Mouse (Mus musculus) lung, embryonic 15.5 days (tissue): ENCODE measurements around the gene Akap6. TPM values are rescaled to one million over a fixed set of nuclear protein-coding genes. Genes with fewer than 3 reads are reported as not detected.

Experiments used
- ATAC-seq: fragments of 200-750 bp; cut with Nextera tagmentation; 2 replicates; pipeline ENCODE4 v1.8.0; 2017; ENCODE audit warnings: moderate number of reproducible peaks, borderline replicate concordance; ENCODE audit not compliant: low FRiP score, low TSS enrichment; ENCODE audit errors: extremely low read depth
- H3K27ac ChIP-seq: fragments of 300-500 bp; sonication (generic); 2 replicates; pipeline ENCODE4 v1.5.1; 2015; ENCODE audit warnings: moderate library complexity, mild to moderate bottlenecking, inconsistent platforms
- H3K27me3 ChIP-seq: fragments of 300-500 bp; sonication (generic); 2 replicates; pipeline ENCODE4 v1.6.1; 2015; ENCODE audit warnings: inconsistent platforms
- H3K36me3 ChIP-seq: fragments of 300-500 bp; sonication (generic); 2 replicates; pipeline ENCODE4 v1.6.1; 2015; ENCODE audit warnings: inconsistent platforms
- H3K4me1 ChIP-seq: fragments of 300-500 bp; sonication (generic); 2 replicates; pipeline ENCODE4 v1.6.1; 2015; ENCODE audit warnings: inconsistent platforms
- H3K4me2 ChIP-seq: fragments of 300-500 bp; sonication (generic); 2 replicates; pipeline ENCODE4 v1.6.1; 2015; ENCODE audit warnings: inconsistent platforms, mild to moderate bottlenecking, moderate library complexity
- H3K4me3 ChIP-seq: fragments of 300-500 bp; sonication (generic); 2 replicates; pipeline ENCODE4 v1.5.1; 2015; ENCODE audit warnings: mild to moderate bottlenecking, inconsistent platforms
- H3K9ac ChIP-seq: fragments of 300-500 bp; sonication (generic); 2 replicates; pipeline ENCODE4 v1.6.1; 2015; ENCODE audit warnings: inconsistent platforms
- H3K9me3 ChIP-seq: fragments of 300-500 bp; sonication (generic); 2 replicates; pipeline ENCODE4 v1.6.1; 2016; ENCODE audit warnings: inconsistent platforms
- WGBS: fragments of 180-500 bp; shearing (Covaris S2); methylation state at CpG from one replicate; pipeline ENCODE4 v1.1.7; 2015; 5-methylcytosine and 5-hydroxymethylcytosine counted together
- polyA plus RNA-seq: library from polyadenylated mRNA; unstranded; fragments of >200 nt; fragmentation: Nextera tagmentation; extraction: Ambion mirVana; gene quantifications from 2 replicates; pipeline ENCODE4 v1.2.1, GENCODE M21; 2015

Akap6 gene
- polyA plus RNA-seq, 1 experiment from 2014 or later: 0.89 TPM

DNA sequence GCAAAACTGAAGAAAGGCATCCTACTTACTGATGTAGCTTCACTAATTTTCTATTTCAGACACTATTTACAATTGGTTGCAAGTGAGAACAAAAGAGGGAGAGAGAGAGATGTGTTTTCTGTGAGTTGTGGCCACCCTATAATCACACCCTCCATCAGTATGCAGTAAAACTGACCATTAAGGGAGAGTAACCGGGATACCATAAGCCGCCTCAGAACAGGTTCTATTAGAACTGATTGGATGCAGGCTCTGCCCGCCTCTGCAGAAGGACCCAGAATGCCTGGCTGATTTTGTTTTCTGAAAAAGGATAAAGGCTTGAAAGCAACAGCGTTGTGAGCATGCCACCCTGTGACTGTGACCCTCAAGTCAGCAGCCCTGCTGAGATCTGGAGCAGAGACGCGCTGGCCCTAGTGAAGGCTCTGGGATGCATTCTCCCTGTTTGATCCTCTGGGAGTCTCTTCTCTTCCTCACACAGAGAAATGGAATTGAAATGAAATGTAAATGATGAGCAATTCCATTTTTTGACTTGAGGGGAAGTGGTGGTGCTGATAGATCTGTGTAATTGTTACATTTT lies 445.0 kb downstream of the Akap6 start:
- Histone ChIP-seq H3K9ac (no peak overlapping the region), H3K4me1 (no peaks in the 10 kb centered on the region), H3K27ac (no peak overlapping the region), H3K27me3 (no peaks in the 10 kb centered on the region; the same call in 1 of the 2 replicates), H3K36me3 (no peaks in the 10 kb centered on the region), H3K4me2 (no peak overlapping the region), H3K4me3 (no peak overlapping the region), H3K9me3 (no peaks in the 10 kb centered on the region)
- no peak for ATAC-seq
- WGBS: 84% methylated on average over 6 of the region's 6 CpGs

DNA sequence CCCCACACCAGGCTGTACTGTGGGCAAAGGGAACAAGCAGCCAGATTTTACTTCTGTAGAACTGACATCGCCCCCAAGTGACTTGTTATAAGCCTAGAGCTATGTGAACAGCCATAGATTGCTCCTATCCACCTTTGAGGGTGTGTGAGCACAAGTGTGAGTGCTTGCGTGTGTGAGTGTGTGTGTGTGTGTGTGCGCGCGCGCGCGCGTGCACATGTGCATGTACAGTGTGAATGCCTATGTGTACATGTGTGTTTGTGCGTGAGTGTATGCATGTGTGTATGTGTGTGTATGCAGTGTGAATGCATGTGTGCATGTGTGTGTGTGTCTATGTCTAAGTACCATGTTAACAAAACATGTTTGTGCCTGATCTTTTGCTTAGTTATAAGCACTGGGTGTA lies 445.6 kb downstream of the Akap6 start:
- Histone ChIP-seq H3K9me3 (no peaks in the 10 kb centered on the region), H3K27me3 (no peaks in the 10 kb centered on the region; the same call in 1 of the 2 replicates), H3K4me3 (no peak overlapping the region), H3K36me3 (no peaks in the 10 kb centered on the region), H3K4me2 (no peak overlapping the region), H3K9ac (no peak overlapping the region), H3K4me1 (no peaks in the 10 kb centered on the region), H3K27ac (no peak overlapping the region)
- ATAC-seq: no peak
- WGBS: 95% methylated on average over 10 of the region's 10 CpGs

DNA sequence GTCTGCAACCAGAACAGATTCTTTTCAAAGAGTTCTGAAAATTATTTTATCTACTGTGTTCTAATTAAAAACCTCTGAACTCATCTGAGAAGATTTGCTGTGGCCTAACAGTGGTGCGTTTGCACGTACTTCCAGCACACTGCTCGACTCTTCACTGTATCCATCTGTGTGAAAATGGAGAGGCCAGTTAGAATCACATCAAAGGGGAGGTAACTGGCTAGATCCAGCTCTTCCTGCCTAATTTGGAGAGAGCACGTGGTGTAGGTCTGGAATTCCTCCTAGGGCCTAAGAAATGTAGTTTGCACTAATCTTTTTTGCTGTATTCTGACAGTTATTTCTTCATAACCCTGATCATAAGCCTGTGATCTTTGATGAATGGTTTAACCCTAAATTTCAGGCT lies 446.3 kb downstream of the Akap6 start:
- Histone ChIP-seq H3K9ac (no peak overlapping the region), H3K27me3 (no peaks in the 10 kb centered on the region; the same call in 1 of the 2 replicates), H3K4me2 (no peak overlapping the region), H3K27ac (no peak overlapping the region), H3K4me3 (no peak overlapping the region), H3K36me3 (no peaks in the 10 kb centered on the region), H3K4me1 (no peaks in the 10 kb centered on the region), H3K9me3 (no peaks in the 10 kb centered on the region)
- no peak for ATAC-seq
- WGBS: 40% methylated on average over 4 of the region's 4 CpGs

DNA sequence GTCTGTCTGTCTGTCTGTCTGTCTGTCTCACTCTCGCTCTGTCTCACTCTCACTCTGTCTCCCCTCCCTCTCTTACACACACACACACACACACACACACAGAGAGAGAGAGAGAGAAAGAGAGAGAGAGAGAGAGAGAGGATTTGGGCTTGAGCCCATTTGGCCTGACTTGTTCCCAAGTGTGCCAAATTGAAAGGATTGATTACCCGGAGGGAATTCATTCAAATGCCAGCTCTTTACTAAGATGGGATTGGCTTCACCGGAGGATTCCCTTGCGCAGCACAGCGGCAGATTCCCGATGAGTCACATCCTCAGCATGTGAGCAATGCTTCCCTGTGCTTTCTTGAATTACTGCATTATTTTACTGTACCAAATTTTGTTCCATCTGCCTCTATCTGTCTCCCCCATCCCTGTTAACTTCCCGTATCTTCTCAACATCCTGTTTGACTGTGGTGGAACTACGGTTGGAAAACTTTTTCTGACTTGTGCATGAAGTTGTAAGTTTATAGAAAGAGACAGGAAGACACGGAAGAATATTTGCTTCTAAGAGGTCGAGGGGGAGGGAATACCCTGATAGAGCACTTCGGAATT lies 447.4 kb downstream of the Akap6 start:
- 35% methylated on average over 11 of the region's 11 CpGs for WGBS
- no peaks in the 10 kb centered on the region for H3K9me3 ChIP-seq
- H3K27ac ChIP-seq: no peak overlapping the region
- H3K36me3 ChIP-seq: no peaks in the 10 kb centered on the region
- no peak overlapping the region for H3K4me3 ChIP-seq
- no peaks in the 10 kb centered on the region for H3K4me1 ChIP-seq
- H3K9ac ChIP-seq: no peak overlapping the region
- ATAC-seq: no peak
- peak overlapping the region; percentile 12; the same call in 1 of the 2 replicates for H3K4me2 ChIP-seq
- no peaks in the 10 kb centered on the region; the same call in 1 of the 2 replicates for H3K27me3 ChIP-seq

DNA sequence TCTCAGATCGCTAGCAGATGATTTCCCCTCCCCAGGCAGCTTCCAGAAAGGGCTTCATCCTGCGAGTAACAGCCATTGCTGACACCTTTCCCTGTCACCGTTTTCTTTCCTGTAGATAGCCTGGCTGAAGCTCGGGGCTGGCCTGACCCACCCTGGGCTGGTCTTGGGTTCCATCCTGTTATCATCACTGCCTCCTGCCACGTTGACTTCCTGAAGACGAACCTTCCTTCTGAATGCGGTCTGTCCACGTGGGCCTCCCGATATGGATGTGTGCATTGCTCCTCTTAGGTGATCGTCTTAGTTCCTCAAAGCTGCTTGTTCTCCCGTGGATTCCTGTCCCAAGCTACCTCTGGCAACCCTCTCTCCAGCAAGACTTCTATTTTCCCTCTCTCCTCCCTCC lies 448.5 kb downstream of the Akap6 start:
- no peaks in the 10 kb centered on the region for H3K4me1 ChIP-seq
- no peak overlapping the region for H3K27ac ChIP-seq
- H3K9me3 ChIP-seq: no peaks in the 10 kb centered on the region
- no peaks in the 10 kb centered on the region for H3K36me3 ChIP-seq
- ATAC-seq: no peak
- H3K4me2 ChIP-seq: no peak overlapping the region
- 50% methylated on average over 11 of the region's 11 CpGs for WGBS
- H3K4me3 ChIP-seq: no peak overlapping the region
- H3K9ac ChIP-seq: no peak overlapping the region
- H3K27me3 ChIP-seq: no peaks in the 10 kb centered on the region; the same call in 1 of the 2 replicates

DNA sequence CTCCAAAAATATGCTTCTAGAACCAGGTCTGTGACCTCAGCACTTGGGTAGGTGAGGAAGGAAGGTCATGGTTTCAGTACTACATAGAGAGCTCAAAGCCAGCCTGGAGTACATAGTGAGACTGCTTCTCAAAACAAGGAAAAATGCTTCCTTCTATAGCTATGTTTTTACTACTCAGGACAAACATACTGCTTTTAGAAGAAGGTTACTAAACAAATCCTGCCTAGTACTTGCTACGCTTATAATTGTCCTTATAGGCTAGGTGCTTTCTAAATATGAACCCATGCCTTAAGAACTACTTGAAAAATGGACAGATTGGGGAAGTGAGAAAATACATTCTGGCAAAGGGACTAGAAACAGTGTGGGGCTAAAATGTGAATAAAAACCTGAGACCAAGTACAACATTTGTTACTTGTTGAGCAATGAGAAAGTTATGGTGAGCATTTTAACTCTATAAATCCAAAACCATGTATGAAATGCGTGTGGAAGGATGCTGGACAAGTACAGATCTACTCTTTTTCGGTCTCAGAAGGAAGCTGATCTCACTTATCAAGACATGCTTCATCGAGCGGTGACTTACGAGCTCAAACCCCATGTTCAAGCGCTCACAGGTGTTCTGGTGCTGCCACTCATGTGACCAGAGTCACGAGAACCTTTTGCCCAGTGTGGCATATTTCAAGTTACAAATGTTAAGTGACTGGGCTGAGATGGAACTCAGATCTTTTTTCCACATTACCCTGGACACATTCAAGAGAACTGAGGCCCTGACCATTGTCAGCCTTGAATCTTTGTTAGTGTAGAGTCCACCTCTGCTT lies 469.2 kb downstream of the Akap6 start:
- Histone ChIP-seq H3K27me3 (no peaks in the 10 kb centered on the region), H3K36me3 (no peaks in the 10 kb centered on the region), H3K9me3 (no peaks in the 10 kb centered on the region), H3K4me3 (no peak overlapping the region), H3K4me1 (no peaks in the 10 kb centered on the region), H3K27ac (no peak overlapping the region), H3K4me2 (no peak overlapping the region), H3K9ac (no peak overlapping the region)
- ATAC-seq: no peak
- WGBS: 83% methylated on average over 8 of the region's 8 CpGs

DNA sequence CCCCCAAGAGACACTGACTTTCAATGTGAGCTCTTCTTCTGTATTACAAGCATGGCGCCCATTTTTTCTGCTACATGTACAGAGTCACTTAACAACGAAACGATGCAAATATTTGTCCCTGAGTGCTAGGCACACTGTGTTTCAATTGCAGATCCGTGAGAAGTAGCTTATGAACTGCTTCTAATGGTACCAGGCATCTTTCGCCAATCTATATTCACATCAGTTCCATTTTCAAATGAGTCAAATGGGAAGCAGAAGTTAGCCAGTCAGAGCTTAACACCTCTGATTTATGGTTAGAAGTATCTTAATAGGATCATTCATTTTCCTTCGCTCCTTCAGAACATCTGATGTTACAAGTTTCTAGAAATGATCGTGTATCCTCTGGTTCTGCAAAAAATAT lies 492.3 kb downstream of the Akap6 start:
- Histone ChIP-seq H3K4me3 (no peak overlapping the region), H3K36me3 (no peaks in the 10 kb centered on the region), H3K27ac (no peak overlapping the region), H3K9ac (no peak overlapping the region), H3K9me3 (no peaks in the 10 kb centered on the region), H3K4me2 (no peak overlapping the region), H3K4me1 (no peaks in the 10 kb centered on the region), H3K27me3 (no peaks in the 10 kb centered on the region)
- no peak for ATAC-seq
- 78% methylated on average over 7 of the region's 7 CpGs for WGBS

DNA sequence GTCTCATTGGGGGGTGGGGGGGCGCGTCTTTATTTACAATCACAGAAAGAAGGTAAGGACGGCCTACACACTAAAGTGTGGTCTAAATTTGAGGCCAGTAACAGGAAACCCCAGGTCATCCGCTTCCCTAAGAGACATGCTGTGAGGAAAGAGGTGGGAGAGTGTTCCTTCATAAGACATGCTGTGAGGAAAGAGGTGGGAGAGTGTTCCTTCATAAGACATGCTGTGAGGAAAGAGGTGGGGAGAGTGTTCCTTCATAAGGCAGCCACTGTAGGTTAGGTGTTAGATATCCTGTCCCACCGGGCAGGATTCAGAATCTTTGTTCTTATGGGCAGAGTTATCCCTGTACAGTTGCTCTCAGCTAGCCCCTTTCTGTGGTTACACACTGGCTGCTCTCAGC lies 494.5 kb downstream of the Akap6 start:
- no peak overlapping the region for H3K4me3 ChIP-seq
- ATAC-seq: no peak

More for the DNA sequence above, 494.5 kb downstream of the Akap6 start:
- Histone ChIP-seq H3K9me3 (no peaks in the 10 kb centered on the region), H3K27me3 (no peaks in the 10 kb centered on the region), H3K36me3 (no peaks in the 10 kb centered on the region), H3K9ac (no peak overlapping the region), H3K4me2 (no peak overlapping the region), H3K4me1 (no peaks in the 10 kb centered on the region), H3K27ac (no peak overlapping the region)
- 73% methylated on average over 5 of the region's 5 CpGs for WGBS

Other genes starting within 250 kb of the Akap6 start
- gene Arhgap5, start 195.4 kb upstream of the Akap6 start, polyA plus RNA-seq: 42.3 and 46.8 TPM in 2 replicates